Mouse (Mus musculus) natural killer cell, adult 2 months (primary cell): Measurements from ENCODE around the gene Lrp6.

ENCODE experiments used
- DNase-seq, 2 experiments: peaks; one replicate each; pipeline ENCODE4 v3.0.0; 2022; ENCODE audit warnings: low spot score in 2 of 2

The Lrp6 gene

DNA sequence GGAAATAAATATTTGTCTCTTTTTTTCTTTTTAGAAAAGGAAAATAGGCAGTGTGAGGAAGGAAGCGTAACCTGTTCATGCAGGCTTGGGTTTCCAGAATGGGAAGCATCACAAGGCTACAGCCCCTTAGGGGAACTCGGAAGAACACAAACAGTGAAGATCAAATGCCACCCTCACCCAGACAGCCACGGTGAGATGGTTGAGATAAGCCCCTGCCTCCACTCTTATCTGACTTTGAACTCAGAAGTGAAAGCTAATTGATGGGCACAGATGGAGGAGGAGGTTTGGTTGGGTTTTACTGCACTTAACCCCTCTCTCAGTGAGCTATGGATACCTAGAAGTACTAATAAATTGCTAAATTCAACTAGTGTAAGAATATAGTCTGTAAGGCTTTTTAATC lies 33.7 kb downstream of the Lrp6 start:
- DNase-seq = no peak

DNA sequence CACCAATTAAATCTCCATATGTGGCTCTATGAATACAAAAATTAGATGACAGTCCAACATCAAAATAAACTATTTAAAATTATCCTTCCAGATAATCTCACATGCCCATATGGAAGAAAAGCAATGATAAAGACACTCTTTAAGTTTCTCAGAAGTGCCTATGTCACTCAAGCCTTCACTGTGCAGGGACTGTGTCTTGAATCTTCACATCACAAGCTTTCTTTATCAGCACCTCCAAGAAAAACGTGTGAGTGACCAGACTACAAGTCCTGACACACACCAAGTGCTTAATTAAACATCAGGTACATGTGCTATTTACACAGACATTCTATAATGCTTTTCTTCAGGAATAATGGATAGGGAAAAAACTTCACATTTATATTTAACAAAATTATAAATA lies 34.8 kb downstream of the Lrp6 start:
- DNase-seq = no peak

DNA sequence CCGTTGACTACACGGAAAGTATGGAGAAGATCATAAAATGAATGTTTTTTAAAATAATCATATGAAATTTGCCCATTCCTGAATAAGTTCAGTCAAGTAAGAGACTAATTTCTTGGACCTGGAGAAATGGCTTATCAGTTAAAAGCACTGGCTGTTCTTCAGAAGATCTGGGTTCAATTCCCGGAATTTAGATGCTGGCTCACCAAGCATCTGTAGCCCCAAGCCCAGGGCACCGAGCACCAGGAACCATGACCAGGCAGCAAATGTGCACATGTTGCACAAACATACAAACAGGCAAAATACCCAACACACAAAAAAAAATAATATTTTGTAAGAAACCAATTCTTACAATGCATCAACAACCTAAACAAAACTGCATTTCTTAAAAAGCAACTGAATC lies 37.4 kb downstream of the Lrp6 start:
- no peak for DNase-seq

DNA sequence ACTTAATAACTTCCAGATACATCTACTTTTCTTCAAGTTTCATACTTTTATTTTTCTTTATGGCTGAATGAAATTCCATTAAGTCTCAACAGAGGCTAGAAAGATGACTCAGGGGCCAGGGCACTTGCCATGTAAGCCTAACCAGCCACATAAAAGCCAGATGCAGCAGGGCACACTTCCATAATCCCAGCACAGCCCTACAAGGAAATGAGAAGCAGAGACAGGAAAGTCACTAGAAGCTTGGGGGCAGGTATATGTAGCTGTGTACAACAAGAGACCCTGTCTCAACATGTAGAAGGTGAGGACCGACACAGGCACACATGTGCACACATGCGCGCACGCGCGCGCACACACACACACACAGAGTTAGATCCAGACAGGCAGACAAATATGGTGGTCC lies 38.4 kb downstream of the Lrp6 start:
- DNase-seq = no peak

DNA sequence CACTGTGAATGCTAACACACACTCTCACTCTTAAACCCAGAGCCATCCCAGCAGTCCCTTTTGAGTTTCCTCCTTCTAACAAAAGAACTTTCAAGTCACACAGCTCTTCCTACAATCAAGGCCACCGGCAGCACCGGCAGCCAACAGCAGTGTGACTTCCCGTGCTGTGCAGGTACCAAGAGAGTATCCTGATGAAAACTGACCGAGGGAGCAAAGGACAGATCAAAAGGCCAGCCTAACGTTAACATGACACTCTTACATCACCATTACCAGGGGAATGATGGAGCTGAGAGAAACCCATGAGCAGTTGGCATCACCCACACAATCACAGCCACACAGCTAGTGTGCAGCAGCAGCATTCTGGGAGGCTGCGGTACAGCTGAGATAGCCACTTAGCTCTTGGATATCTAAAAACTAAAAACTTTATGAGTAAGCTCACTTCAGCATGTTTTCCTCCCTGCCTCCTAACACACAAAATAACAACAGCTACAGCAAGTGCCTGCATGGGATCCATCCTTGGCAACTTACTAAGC lies 39.1 kb downstream of the Lrp6 start:
- no peak for DNase-seq

DNA sequence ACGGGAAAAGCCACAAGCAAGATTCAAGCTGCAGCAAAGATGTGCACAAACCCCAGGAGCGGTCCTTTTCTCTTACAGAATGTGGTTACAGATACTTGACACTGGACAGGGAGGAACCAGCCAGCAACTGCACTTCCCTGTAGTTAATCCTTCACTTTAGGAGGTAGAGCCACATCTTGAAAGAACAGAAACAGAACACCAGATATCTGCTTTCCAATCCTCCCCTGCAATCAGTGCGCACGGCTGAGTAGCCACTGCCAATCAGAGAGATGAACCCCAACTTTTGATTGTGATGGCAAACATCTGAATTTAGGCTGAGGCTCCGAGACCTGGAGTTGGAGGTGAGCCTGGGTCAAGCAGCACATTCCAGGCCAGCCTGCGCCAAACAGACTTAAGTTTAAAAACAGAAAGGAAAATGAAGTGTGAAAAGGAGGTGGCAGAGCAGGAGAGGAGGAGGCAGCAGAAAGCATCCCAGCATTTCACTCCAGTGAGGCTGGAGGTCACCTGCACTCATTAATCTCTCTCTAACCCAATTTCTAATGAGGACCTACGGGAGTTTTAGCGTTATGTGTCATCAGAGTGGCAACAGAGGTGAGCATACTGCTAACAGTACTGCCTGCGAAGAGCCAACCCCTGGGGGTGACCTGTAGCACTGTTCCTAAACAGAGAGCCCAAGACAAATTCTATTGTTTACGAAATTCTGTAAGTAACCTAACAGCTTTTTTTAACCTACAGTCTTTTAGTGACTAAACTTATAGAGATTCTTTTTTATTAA lies 39.8 kb downstream of the Lrp6 start:
- no peak for DNase-seq

DNA sequence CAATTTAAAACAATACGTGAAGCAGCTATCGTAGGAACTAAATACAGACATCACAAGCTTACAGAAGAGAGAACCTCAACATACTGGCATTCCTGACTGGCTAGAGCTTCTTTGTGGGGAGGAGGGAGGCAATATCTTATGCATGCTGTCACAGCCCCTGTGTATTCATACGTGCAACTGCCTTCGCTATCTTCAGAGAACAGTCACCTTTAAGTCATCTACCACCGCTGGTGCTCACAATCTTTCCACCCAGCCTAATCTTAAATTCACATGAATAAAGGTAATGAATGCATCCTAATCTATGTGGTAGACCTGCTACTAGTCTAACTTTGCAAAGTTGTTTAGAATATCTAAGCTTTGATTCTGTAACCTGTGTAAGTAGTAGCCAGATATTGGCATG lies 40.5 kb downstream of the Lrp6 start:
- DNase-seq = no peak

DNA sequence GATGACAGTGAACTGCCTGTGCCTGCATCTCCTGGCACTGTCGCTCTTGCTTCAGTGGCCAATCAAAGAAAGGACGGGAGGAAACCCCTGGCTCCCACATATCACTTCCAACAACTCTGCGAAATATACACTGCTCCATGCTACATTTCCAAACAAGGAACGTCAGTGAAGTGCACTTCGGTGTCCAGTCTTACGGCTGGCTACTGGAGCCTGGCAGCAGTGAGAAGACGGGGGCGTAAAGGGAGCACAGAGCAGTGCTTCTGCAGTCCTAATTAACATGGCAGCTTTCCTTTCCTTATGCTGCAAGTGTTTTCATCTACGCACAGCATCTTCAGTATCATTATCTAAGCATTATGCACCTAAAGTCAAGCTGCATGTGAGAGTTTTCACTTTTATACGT lies 45.4 kb downstream of the Lrp6 start:
- DNase-seq = no peak

DNA sequence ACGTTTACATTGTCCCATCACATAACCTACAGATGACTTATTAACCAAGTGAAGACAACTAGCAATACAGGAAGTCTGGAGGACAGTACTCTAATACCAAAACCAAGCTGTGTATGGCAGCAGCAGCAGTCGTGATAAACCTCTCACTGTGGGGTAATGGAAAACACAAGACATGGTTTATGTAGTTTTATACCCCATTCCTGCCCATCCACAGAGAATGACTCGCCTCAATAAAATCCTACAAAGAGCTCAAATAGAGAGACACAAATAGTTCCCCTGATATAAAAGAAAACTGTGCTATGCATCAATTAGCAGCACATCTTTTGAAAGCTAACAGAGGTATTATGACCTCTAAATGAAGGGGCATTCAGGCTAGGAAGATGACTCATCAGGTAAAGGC lies 45.9 kb downstream of the Lrp6 start:
- no peak for DNase-seq

DNA sequence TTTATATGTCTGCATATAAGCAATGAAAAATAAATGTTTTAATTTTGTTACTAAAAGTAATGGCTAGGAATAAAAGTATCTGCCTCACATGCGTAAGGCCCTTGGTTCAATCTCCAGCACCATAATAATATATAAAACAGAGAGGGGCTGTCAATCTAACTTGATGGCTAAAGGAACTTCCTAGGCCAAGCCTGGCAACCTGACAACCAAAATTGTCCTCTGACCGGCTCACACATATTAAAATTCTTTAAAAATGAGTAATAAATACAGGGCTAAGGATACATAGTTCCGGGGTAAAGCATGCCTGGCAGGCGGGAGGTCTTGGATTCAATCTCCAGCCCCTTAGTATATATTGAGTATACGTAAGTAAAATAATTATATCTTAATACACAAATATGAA lies 48.3 kb downstream of the Lrp6 start:
- DNase-seq = no peak

DNA sequence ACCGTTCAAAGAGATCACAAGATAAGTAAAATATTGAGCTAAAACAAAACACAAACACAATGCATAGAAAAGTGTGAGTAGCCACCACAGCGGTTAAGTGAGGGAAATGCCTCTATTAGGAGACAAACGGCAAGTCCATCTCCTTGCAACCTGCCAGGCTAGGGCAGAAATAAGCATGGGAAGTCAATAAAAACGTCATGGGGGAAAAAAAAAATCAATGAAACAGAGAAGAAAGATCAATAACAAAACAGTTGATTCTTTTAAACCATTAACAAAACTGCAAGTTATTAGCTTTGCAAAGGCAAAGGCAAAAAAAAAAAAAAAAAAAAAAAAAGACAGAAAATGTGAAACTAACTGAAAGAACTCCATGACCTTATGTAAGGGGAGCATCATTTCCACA lies 49.6 kb downstream of the Lrp6 start:
- no peak for DNase-seq

DNA sequence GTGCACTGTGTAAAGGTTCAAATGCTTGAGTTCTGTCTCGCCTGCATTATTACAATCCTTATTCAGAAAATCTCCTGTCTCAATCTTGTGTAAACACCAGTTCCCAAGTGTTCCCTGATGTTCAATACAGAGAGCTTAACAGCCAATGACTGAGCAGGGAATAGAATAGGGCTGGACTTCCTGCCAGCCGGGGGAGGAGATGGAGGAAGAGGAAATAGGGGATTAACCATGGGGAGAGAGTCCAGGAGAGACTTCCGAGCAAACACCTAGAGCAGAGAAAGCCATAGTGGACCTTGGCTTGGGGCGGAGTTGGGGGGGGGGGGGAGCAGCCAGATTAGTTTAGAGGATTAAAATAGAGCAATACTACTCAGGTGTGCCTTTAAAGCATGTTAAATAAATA lies 51.3 kb downstream of the Lrp6 start:
- no peak for DNase-seq

DNA sequence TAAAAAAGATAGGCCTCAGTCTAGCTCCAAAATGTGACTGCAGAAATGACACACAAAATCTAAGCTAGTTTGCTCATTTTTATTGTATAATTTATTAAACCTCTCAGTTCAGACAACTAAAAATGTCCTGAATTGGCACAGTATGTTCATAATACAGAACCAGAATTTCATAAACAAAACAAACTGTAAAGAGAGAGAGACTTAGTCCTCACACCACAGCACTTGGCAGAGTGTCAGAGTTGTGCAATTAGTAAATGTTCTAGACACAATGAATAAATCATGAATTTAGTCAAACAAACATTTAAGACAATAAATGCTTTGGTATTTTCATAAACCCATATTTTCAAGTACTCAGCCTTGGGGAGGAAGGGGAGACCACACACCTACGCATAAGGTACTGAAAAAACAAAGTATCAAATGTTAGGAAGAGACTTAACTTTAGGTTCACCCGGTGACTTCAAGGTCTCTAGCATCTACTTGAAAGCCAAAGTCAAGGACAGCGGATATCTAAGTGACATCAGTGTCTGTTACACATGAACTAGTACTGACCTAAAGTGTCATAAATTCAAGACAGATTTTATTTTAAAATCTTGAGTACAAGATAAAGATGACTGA lies 52.8 kb downstream of the Lrp6 start:
- no peak for DNase-seq

DNA sequence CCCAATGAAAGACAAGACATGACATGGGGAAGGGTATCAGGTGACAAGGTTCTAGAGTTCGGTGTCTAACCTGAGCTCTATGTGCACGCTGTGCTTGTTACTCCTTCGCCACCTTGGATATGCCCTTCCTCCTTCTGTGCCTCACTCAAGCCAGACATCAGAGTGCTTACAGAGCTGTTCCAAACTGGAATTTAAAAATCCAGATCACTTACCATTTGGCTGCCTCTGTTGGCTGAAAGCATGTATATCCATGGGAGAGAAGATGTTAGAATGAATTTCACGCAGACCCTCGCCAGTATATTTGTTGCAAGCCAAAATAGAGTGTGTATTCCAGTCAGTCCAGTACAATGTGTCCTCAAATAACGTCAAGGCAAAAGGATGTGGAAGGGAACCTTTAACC lies 53.8 kb downstream of the Lrp6 start:
- DNase-seq = no peak

DNA sequence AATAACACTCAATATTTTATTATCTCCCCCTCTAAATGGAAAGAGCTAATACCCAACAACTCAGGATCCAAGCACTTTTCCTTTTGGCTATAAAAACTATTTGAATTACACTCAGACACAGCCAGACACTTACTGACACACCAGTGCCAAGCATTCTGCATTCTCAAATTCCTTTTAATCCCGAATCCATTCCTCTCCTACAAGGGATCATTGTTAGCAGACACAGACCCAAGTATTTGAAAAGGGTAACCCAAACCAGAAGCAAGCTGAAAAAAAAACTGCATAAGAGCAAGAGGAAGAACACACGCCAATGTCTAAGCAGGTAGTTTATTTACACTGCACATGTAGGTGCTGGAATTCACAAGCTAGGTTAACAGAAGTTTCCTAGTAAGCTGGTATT lies 54.3 kb downstream of the Lrp6 start:
- DNase-seq = no peak

DNA sequence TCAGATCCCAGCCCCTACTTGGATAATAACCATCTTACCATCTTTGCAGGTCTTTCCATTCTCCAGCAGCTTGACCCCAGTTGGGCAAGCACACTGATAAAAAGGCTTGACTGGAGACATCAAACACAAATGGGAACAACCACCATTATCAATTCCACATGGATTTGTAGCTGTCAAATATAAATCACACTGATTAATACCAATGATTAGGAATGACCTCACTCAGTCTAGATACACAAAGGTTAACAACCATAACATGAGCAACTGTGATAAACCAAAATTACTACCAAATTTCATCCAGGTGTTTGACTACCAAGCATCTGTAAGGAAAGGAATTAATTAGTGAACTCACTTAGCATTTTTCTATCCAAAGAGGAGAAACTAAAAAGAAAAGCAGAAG lies 55.6 kb downstream of the Lrp6 start:
- no peak for DNase-seq

DNA sequence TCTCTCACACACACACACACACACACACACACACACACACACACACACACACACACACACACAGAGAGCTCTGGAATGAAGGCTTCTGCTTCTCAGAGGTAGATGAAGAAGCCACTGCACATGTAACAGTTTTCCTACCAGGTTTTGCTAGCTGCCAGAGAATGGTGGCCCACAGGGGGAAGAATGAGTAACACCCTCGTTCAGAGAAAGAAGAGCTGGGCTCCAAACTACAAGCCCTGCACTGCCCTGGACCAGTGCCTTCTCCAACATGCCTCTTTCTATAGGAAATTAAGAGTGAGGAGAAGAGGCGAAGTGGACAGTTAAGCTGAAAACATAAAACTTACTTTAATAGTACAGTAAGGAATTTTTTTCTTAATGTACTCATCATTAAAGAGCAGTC lies 56.5 kb downstream of the Lrp6 start:
- no peak for DNase-seq

DNA sequence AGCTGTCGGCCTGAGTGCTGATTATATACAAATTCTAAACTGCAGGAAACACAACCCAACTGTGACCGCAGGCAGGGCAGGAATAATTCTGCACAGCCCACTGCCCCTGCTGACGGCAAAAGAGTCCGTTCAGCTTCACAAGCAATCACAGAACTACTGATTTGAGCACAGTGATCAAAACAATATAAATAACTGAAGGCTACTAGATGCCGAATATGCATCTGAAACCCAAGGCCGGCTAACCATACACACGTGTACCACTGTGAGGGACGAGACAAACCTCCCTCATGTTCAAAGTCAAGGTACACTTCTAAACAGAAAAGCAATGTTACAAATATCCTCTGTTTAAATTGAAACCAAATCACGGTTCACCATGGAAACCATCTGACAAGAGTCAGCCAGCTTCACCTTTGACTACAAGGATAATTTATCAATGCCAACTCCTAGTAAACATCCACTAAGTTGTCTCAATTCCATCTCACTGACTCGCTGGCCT lies 57.0 kb downstream of the Lrp6 start:
- DNase-seq = no peak

DNA sequence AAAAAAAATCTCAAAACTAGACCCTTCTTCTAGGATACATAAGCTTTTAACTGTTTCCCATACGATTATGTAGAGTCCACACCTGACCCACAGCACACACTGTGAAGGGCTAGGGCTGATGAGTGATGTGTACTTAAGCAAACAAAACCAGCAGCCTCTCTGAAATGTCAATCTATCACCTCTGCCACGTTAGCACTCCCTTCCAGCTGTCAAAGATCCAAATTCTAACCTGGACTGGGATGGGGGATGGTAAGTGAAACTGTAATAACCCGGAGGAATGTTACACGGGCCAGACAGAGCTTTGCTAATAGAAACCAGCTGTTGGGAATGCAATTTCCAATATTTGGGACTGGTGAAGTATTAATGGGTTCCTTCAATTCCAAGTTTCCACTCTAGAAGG lies 61.9 kb downstream of the Lrp6 start:
- no peak for DNase-seq

DNA sequence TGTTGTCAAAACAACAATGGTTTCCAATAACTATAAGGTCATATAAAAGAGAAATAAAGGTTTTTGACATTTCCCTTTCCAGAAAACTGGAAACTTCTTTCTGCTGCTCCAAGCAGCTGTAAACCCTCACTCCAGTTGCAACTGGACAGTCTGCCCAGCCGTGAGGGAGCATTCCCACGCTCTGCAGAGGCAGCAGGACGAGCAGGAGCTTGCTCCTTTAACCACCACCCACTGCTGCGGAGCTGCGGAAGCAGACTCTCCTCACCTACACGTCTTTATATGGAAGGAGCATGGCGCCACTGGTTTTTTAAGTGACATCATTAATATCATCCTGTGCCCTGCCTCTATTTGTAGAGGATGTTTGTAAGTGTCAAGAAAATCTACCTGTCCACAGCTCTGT lies 64.4 kb downstream of the Lrp6 start:
- no peak for DNase-seq

DNA sequence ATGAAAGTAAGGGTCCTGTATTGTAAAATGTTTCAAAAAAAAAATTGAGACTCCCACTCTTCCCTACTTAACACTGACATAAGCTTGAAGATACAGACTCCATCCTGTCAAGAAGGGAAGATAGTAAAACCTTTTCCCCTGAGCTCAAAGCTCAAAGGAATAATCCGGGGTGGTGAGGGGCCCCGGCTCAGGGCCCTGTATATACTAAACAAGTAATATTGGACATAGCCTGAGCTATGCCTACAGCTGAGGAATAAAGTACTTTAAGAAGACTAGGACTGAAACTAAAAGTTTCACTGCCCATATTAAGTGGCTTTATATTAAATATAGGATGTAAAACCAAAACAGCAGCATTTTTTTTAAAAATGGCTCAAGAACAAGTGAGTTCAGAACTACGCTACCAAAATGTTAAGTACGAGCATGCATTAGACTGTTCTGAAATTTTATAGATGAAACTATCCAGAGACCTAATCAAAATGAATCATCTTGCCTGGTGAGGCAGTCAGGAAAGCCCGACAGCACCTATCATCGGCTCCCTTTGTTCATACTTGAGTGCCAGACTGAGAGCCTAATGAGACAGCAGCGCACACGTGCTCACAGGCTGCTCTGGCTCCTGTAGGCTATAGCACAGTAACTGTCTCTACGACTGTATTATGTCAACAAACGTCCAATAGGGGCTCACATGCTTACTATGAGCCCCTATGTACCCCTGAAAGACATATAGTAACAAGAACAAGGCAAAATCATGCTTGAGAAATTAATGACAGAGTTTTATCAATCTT lies 66.2 kb downstream of the Lrp6 start:
- no peak for DNase-seq

DNA sequence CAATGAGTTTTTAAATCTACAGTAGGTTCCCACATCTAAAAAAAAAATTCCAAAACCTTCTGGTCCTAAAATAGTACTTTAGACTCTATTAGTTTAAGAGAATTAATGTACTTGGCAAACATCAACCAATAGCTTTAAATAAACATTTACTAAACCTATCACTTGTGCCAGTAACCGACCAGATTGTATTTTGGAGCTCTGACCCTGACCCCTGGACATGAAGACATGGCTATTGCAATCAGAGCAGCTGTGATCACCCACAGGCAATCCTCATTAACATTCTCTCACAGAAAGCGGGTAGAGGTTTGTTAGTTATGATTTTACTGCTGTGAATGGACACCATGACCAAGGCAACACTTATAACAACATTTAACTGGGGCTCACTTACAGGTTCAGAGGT lies 67.7 kb downstream of the Lrp6 start:
- no peak for DNase-seq

DNA sequence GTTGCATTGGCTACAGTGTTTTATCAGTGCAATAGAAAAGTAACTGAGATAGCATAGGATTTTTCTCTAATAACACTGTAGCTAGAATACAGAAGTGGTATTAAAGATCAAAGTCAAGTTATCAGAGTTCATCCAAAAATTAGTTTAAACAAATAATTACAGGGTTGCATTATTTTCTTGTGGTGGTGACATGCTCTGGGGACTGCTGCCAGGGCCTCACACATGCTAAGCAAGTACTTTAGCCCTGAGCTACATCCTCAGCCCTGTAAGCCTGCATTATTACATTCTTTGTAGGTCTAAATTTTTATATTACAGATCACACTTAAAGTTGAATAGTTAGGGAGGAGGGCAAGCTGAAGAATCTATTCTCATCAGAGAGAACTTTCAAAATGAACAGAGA lies 68.2 kb downstream of the Lrp6 start:
- no peak for DNase-seq
